Mouse (Mus musculus): ENCODE measurements around the gene Ccdc85b.

Gene Ccdc85b

DNA sequence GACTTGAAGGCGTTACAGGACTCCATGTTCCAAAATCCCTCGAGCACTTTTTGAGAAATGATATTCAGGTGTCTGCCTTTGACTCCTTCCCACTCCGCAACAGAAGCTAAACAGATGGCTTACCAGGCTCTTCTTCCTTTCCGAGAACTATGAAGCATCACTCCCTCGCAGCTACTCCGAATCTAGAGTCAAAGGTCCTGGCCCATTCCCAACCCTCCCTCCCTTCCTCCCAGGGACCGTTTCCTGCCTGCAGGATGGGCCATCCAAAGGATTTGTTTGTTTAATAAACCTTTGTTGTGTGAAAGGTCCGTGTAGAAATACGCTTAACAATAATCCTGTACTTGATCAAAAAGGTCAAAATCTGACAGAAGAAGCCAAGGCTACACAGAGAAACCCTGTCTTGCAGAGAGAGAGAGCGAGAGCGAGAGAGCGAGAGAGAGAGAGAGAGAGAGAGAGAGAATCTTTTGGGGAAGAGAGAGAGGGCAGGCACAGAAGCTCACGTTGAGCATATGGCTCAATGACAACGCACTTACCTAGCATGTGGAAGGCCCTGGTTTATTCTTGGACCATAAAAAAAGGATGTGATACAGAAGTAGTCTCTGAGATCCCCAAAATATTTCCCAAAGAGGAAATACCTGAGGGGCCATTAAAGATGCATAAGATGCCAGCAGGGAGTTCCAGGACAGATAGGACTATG, at the start of gene Ccdc85b:
Ccdc85b (minus strand) TSS at position 149 of the 697 bp plus-strand sequence.
- DNase-seq (ENCODE audit: inconsistent age in 2 of 2, low spot score in 1 of 2): no peak

DNA sequence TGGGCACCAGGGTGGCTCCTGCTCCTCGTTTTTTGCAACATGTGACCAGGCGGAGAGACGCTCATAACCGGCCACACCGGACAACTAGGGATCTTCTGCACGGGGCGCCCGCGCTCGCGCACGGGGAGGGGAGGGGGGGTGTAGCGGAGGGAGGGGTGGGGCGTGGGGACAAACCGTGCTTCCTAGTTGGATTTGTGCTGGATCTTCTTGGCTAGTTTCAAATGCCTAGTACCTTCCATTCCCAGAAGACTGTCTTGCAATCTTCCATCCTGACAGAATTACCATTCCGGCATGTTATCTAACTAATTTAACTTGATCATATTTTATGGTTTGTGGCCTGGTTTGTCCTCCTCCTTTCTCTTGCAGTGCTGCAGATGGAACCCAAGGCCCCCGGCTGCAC, 46.0 kb upstream of the Ccdc85b start, which contains the start of gene 1700020D05Rik:
1700020D05Rik (minus strand) TSS at position 101 of the 400 bp plus-strand sequence.
- DNase-seq (ENCODE audit: inconsistent age in 2 of 2, low spot score in 1 of 2): no peak

DNA sequence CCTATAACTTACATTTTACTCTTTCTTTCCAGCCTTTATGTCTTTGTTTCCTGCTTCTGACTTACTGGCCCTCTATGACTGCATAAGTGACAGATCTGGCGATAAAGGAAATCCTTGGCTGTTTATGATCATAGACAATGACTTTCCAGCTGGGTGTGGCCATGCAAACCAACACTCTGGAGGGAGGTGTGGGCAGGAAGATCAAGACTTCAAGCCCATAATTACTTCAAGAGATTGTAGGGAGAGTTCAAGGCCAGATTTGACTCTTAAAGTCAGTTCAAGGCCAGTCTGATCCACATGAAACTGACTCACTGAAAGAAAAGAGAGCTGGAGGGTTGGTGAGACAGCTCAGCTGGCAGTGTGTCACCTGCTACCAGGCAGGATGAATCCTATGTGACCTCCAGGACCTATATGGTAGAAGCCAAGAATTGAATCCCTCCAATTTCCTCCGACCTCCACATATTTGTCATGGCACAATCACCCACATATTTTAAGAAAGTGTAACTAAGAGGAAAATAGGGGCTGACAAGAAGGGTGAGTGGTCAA, 42.7 kb upstream of the Ccdc85b start:
- peak; percentile 67 to 79 for DNase-seq (ENCODE audit: inconsistent age in 2 of 2, low spot score in 1 of 2)

DNA sequence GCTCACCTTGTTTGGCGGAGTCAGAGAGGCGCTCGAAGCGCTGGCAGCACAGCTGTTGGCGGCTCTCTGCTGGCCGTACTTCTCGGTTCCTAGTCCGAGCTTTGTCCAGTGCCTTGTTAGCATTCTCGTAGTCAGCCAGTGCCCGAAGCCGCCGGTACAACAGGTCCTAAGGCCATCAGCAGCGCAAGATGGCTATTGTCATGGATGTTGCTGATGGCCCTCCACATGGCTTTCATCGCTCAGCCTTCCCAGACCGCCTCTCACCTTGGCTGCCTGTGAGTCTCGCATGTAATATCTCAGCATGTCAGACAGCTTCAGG, 38.3 kb upstream of the Ccdc85b start:
- DNase-seq (ENCODE audit: inconsistent age in 2 of 2, low spot score in 1 of 2): peak in 1 of 2 experiments; percentile 10

DNA sequence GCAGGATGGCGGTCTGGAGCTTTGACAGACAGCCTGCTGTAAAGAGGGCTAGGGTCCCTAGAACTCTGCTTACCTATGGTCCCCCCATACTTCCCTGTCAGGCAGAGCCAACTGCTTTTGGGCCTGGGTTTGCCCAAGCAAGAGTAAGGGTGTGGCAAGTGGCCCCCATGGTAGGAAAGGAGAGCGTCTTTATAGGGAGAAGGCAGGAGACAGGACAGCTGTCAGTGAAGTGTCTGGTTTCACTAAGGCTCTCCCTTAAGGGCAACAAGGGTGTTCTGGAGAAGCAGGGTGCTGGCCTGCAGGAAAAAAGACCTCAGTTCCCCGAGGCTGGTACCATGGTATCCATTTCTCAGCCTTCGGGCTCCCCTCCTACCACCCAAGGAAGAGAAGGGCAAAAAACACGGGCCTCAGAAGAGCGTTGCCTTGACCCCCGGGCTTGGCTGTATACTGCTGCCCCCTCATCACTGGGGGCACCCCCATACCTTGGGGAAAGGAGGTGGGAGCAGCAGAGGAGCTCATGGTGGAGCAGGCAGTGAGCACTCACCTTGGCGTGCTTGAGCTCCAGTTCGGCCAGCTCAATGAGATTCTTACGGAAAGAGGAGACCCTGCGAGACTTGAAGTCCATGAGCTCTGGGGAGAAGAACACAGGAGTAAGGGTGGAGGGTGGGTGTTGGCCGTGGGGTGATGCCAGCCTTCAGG, 37.8 kb upstream of the Ccdc85b start:
- peak in 1 of 2 experiments; percentile 39 for DNase-seq (ENCODE audit: inconsistent age in 2 of 2, low spot score in 1 of 2)

DNA sequence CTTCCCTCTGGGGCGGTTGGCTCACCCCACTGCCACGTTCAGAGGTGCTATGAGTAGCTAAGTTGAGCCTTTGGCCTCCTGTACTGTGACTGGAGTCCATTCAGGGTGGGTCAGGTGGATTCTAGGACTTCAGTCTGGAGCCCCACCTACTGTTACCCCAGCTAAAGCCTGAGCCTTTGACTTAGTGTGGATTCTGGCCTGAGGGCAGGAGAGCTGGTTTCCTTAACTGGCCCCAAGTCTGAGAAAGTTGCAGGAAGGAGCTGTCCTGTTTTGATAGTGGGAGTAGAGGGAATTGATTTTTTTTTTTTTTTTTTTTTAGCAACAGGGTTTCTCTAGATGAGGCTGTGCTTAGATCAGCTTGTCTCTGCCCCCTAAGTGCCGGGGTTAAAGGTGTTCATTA, 36.6 kb upstream of the Ccdc85b start:
- DNase-seq (ENCODE audit: inconsistent age in 2 of 2, low spot score in 1 of 2): no peak

DNA sequence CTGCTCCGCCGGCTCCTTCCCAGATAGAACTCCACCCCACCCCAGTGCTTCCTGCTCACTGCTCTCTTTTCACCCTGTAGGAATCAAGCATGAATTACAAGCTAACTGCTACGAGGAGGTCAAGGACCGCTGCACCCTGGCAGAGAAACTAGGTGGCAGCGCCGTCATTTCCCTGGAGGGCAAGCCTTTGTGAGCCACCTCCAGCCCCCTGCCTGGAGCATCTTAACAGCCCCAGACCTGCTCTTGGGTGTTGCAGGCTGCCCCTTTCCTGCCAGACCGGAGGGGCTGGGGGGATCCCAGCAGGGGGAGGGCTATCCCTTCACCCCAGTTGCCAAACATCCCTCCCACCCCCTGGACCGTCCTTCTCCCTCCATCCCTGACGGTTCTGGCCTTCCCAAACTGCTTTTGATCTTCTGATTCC, 35.6 kb upstream of the Ccdc85b start:
- peak in 1 of 2 experiments; percentile 73 for DNase-seq (ENCODE audit: inconsistent age in 2 of 2, low spot score in 1 of 2)

DNA sequence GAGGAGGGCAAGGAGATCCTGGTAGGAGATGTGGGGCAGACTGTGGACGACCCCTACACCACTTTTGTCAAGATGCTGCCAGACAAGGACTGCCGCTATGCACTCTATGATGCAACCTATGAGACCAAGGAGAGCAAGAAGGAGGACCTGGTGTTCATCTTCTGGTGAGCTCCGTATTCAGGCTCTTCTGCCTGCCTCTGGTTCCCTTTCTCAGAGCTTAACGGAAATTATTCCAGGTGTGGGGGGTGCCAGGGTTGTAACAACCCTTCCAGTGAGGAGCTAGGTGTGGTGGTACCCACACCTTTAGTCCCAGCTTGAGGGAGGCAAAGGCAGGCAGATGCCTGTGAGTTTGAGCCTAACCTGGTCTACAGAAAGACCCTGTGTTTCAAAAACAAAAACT, 34.9 kb upstream of the Ccdc85b start:
- peak in 1 of 2 experiments; percentile 47 for DNase-seq (ENCODE audit: inconsistent age in 2 of 2, low spot score in 1 of 2)

DNA sequence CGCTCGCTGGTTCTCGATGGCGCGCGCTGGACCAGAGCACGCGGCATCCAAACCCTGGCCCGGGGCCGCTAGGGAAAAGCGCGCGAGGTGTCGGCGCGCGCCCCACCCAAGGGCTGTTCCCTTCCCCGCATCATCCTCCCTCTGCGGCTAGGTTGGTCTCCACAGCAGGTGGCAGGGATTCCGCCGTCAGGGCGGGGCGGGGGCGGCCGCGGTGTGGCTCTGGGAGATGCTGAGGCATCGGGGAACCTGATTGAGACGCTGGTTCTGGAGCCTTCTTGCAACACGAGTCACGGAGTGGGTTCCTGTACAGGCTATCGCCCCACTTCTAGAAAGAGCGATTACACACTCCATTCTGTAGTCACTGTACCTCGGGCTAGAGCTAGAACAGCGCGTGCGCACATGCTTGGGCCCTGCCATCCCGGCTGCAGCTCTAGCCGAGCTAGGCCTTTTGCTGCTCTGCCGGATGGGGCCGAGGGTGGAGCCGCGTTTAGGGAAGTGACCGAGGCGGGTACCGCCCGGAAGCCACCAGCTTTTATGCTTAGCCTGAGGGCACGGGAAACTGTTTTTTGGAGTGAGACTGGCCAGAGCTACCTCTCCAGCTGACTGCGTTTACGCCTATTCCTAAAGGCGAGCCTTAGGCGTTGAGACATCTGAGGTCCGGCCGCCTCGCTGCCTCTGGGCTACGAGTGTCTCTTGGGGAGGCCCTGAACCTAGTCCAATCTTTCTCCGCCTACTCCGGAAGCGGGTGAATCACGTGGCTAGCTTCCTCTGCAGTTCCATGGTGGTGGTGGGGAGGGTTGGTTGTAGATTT, 33.4 kb upstream of the Ccdc85b start:
- peak; percentile 90 to 97 for DNase-seq (ENCODE audit: inconsistent age in 2 of 2, low spot score in 1 of 2)

DNA sequence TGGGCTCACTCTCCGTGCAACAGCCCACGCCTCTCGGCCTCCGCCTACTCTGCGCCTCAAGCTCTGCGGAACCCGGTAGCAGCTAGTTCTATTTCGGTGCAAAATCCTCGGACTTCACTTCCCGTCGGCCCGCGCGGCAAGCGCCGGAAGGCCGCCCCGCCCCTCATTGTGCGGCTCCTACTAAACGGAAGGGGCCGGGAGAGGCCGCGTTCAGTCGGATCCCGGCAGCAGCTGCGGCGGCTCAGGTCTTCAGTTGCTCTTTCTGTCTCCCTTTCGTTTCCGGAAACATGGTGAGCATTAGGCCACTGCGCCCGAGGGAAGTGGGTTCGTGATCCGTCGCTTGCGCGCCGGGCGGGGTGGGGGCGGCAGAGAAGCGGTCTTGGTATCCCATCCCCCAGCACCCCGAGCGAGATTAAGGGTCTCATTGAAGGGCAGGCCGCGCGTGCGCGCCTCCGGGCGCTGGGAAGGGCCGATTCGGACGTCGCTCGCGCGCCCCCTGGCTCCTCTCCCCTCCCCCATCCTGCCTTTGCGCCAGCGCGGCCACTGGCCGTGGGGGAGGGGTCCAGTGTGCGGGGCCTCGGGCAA, 32.7 kb upstream of the Ccdc85b start, which contains the start of gene Cfl1:
Cfl1 (plus strand) TSS at position 143 of the 585 bp plus-strand sequence.
- DNase-seq (ENCODE audit: inconsistent age in 2 of 2, low spot score in 1 of 2): peak; percentile 96 to 98

DNA sequence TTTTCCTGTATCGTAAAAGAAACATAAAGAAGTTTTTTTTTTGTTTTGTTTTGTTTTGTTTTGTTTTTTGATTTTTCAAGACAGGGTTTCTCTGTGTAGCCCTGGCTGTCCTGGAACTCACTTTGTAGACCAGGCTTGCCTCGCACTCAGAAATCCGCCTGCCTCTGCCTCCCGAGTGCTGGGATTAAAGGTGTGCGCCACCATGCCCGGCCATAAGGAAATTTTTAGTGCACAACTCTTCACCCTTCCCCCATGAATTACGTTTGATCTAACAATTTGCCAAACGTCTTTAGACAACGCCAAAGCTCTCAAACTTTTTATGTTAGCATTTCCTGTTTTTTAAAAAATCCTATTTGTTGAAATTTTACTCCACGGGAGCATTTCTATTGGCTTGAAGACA, 32.0 kb upstream of the Ccdc85b start:
- DNase-seq (ENCODE audit: inconsistent age in 2 of 2, low spot score in 1 of 2): peak in 1 of 2 experiments; percentile 69

DNA sequence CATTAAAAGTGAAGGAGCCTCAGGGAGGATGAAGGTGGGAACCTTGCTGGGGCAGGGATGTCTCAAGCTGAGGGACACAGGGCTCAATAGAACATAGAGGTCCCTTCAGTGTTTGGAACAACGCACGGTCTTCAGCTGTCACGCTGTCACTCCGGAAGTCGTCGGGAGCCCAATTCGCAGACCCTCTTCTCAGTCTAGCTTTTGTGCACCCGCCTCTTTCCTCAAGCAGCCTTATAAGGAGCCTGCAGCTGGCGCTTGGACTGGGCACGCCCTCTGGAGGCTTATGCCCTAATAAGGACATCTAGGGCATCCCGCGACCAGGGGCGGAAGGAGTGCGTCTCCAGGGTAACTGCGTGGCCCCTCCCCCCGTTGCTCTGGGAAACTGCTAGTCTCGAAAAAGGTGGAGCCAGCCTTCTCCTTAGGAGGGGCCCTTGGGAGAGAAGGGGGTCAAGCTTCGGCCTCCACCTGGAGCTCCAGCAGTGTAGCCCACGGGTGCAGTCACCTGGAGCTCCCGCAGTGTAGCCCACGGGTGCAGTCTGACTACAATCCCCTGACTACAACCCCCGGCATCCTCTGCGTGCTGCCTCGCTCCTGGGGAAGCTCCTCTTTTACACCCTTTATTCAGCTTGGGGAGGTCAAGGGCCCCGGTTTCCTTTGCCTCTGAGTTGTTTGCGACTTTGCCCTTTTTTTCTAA, 31.3 kb upstream of the Ccdc85b start:
- DNase-seq (ENCODE audit: inconsistent age in 2 of 2, low spot score in 1 of 2): peak; percentile 98 to 99

DNA sequence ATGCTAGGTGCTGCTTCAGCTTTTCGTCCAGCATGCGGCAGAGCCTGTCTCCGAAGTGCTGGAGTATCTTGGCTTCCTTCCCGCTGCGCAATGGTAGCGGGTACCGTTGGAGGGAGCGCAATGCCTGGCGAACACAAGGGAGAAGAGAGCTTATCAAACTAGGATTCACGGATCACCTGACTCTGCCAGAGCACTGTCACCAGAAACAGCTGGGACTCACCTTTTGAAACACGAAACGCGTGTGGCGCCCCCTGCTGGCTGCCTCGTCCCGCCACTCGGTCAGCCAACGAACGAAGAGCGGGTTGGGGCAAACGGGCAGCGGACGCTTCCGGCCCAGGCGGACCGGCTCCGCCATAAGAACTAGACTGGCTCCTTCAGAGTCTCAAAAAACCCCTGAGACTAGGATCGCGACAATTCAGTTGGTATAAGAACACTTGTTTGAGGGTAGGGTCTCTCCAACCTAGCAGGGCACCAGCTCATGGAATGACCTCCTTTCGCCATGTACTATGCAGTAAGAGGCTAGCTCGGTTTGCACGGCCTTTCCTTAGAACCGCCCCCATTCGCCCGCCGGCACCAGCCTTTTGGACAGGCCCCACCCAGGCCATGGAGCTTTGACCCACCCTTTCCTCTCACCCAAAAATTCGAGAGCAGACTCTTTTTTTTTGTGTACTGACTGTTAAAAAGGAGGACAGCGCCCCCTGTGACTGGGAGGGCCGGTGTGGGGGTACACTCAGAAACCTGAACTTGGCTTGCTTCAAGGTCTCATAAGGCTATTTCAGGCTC, 30.3 kb upstream of the Ccdc85b start, which contains the start of gene Mus81:
Mus81 (minus strand) TSS at position 635 of the 783 bp plus-strand sequence.
- peak; percentile 98 to 99 for DNase-seq (ENCODE audit: inconsistent age in 2 of 2, low spot score in 1 of 2)

DNA sequence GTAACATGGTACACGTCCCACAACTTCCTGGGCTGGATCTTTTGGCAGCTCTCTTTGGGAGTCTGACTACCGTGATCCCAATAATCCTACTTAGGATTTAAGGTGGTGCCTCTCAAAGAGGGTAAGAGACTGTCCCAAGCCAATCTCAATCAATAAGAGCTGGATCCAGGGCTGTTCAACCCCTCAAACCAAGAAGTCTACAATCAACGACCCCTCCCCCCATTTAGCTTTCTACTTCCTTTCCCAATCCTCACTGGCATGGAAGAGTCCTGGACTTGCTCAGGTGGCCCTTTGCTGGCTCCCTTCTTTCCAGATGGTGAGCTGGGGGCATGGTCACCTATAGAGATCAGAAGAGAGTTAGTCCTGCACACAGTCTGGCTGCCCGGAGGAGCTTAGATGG, 29.1 kb upstream of the Ccdc85b start:
- DNase-seq (ENCODE audit: inconsistent age in 2 of 2, low spot score in 1 of 2): no peak

DNA sequence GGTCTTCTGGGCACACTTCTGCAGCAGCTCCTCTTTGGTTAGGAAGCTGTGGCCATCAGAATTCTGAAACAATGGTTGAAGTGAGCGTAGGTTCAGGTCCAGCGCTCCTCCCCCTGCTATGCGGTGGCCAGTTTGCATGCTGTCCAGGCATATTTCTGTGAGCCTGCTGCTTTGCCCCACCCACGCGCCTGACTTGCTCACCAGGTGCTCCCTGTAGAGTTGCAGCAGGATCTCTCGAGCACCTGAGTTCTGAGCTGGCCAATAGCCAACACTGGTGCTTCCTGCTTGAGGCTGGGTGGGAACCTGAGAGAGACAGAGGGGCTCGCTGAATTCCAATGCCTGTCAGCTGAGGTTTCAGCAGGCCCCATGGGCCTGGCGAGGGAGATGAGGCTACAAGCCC, 28.6 kb upstream of the Ccdc85b start:
- DNase-seq (ENCODE audit: inconsistent age in 2 of 2, low spot score in 1 of 2): no peak

DNA sequence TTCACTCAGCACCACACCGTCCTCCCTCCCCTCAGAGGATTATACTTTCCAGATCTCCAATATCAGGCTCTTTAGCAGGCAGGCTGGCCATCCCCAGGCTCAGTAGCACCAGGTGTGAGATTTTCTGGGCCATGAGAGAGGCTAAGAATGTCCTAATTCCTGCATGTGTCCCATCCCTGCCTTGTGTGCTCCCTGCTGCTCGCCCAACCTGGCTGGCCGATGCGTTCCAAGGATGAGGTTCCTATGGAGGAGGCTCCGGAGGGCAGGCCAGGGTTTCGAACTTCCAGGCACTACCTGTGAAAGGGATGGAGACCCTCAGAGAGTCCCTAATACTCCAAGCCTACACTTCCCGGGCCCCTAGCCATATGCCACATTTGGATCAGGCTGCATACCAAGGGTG, 28.1 kb upstream of the Ccdc85b start:
- no peak for DNase-seq (ENCODE audit: inconsistent age in 2 of 2, low spot score in 1 of 2)

DNA sequence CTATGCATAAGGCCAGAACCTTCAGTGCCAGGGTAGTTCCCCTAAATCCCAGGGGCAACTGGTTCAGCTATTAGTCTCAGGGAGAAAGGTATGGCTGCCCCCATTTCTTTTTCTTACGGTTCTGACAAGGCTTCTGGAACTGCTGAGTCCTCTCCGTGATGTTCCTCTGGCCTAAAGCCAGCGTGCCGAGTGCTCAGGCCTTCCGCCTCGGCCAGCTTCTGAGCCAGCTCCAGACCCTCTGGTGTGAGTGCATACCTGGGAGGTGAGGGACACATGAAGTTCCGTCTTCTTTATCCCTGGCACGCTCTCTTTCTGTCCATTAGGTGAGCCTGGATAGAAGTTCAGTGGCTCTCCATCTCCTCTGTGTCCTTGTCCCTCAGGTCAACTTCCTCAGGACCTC, 27.7 kb upstream of the Ccdc85b start:
- DNase-seq (ENCODE audit: inconsistent age in 2 of 2, low spot score in 1 of 2): no peak

DNA sequence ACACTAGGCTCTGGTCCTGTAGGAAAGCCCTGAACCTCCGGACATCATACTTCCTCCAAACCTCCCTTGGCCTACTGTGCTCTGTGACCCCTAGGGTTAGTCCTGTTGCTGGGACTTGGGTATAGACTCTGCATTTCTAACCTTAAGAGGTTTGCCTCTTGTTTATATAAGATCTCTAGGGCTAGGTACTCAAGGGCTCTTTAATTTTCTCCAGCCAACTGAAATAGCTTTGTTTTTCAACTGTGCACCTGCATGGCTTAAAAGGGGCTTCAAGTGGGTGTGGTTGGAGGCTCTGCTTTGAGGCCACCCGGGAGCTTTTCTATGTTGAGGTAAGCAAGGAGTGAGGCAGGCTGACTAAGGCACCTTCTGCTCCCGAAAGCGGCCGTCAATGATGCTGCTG, 26.8 kb upstream of the Ccdc85b start:
- DNase-seq (ENCODE audit: inconsistent age in 2 of 2, low spot score in 1 of 2): no peak

Data from adrenal gland, adult (tissue).